Mouse (Mus musculus) liver, postnatal 0 days (tissue): ENCODE results near the gene Phyhd1.

ENCODE experiments used
- CTCF ChIP-seq: sonication (generic); IDR thresholded peaks from 2 replicates; pipeline ENCODE4 v1.5.1; 2016; ENCODE audit warnings: antibody characterized with exemption, low read depth
- EP300 ChIP-seq: IDR thresholded peaks from 2 replicates; pipeline ENCODE4 v1.6.1; 2016; ENCODE audit warnings: antibody characterized with exemption, low read depth, mild to moderate bottlenecking

GRCm38 (mm10) chr2:30240267-30240666, 25.7 kb upstream of the Phyhd1 start, which contains the start of gene Gm28035:
- no peak for TF ChIP-seq CTCF
- no peak for TF ChIP-seq EP300
